Mouse (Mus musculus): ENCODE data around the gene Sh2b3.

The Sh2b3 gene

DNA sequence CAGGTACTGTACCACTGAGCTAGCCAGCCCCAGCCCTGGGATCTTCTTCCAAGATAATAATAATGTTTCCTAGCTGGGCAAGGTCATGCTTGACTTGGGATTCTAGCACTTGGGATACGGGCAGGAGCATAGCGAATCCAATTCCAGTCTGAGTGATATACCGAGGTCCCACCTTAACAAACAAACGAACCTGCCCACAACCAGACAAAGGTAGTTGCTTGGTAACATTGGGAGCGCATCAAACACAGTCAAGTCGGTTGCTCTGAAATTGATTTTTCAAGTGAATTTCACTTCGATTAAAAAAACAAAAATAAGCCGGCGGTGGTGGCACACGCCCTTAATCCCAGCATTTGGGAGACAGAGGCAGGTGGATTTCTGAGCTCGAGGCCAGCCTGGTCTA, 8.9 kb upstream of the Sh2b3 start:
- ATAC-seq (ENCODE audit: insufficient number of reproducible peaks, low FRiP score, low TSS enrichment): no peak

- ATAC-seq (ENCODE audit: insufficient number of reproducible peaks, low FRiP score, low TSS enrichment): no peak
Measured at GRCm38 (mm10) chr5:121845361-121845760, 7.9 kb upstream of the Sh2b3 start.

DNA sequence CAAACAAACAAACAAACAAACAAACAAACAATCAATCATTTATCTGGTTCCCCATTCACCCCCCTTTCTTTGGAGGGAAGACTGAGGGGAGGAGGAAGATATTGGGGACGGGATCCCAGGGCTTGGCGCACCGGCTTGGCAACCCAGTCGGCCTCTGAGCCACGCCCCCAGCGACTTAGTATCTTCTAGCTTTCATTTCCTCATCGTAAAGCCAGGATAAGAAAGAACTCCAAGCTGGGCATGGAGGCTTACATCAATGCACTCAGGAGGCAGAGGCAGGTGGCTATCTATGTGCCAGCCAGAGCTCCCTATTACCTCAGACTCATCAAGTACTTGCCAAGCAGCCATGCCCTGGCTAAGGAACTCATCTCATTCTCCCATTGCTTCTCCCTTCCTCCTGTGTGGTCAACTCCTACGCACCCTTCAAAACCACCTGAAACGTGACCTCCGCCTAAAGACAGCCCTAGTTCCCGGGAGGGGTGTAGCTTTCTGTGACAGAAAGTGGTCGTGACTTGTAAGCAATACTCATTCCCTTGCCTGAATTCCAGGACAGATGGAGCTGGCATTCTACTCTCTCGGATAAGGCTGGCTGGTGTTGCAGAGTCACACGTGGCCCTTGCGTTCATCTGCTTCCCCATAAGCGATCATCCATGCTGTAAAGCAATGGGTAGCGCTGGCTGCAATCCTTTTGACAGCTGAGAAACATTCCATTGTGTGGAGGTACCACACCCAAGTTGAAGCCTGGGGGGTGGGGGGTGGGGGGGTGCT, 5.9 kb upstream of the Sh2b3 start:
- ATAC-seq (ENCODE audit: insufficient number of reproducible peaks, low FRiP score, low TSS enrichment): no peak

DNA sequence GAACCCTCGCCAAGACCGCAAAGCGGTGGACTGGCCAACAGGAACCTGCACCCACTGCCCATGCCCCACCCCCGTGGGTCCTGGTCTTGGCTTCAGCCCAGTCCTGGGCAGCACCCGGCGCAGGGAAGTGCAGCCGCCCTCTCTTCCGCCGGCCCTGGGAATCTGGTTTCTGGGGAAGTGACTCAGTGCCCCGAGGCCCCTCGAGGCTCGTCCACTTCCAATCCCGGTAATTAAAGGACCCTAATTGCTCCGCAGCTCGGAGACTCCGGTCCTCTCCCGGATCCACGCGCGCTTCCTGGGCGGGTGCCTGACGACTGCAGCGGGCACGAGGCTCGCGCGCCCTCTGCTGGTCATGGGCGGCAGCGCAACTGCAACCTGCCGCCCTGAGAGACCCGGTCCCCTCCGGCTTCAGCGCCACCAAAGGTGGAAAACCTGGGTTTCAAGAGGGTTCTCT, 5.2 kb upstream of the Sh2b3 start:
- peak; percentile 33; the same call in 1 of the 2 replicates for ATAC-seq (ENCODE audit: insufficient number of reproducible peaks, low FRiP score, low TSS enrichment)

GRCm38 (mm10) chr5:121841973-121842372, 4.5 kb upstream of the Sh2b3 start:
- ATAC-seq (ENCODE audit: insufficient number of reproducible peaks, low FRiP score, low TSS enrichment): no peak

DNA sequence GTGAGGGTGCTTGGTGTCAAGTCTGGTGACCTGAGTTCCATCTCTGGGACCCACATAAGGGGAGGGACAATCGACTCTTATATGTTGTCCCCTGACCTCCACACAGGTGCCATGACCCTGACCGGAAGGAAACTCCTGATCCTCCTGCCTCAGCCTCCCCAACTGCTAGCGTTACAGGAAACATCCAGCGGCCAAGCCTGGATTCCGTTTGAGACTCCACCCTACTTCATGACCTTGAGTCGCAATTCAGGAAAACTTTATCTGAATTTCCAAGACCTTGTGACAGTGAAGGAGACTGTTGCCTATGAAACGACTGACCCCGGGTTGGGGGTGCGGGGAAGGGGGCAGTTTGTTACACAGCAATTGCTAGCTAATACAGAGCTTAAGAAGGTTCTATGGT, 4.1 kb upstream of the Sh2b3 start:
- ATAC-seq (ENCODE audit: insufficient number of reproducible peaks, low FRiP score, low TSS enrichment): no peak

DNA sequence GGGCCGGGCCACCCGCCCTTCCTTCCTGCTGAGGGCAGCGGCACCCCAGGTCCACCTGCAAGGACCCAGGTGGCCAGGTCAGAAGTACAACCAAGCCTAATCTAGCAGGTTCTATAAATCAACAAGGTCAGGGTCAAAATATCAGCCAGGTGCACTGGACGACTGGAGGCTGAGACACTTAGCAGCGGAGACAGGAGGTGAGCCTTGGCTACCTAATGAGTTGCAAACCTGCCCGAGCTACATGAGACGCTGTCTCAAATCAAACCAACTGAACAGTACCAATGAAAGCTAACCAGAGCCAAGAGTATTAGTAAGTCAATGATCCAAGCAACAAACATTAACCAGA, 1.7 kb upstream of the Sh2b3 start:
- ATAC-seq (ENCODE audit: insufficient number of reproducible peaks, low FRiP score, low TSS enrichment): no peak

GRCm38 (mm10) chr5:121838341-121839127, 1.1 kb upstream of the Sh2b3 start:
- ATAC-seq (ENCODE audit: insufficient number of reproducible peaks, low FRiP score, low TSS enrichment): no peak

DNA sequence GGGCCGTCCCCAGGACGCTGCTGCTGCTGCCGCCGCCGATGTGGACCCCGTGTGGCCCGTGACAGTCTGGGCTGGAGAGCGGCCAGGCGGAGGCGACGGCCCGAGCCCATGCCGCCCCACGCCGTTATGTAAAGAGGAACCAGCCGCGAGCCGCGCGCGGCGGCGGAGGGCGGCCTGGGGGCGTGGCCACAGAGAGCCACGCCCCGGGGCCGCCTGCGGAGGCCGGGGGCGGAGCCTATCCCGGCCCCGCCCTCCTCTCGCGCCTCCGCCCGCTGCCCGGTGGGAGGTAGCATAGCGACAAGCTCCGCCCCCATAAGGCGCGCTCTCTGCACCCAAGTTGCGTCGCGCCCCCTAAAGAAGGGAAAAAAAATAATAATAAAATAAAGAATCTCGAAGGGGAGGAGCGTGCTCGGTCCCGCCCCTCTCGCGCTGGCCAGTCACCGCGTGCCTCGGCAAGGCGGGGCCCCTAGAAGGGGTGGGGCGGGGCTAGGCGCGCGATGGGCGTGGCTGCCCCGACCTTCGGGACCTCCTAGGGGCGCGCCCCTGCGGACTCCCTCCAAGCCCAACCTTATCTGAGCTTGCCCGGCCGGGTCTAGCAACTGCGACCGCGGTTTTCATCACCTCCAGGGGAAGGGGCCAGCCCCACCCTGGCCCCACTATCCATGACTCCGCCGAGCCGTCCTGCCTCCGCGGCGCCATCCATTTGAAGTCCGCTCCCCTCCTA, 592 bp downstream of the Sh2b3 start:
- ATAC-seq (ENCODE audit: insufficient number of reproducible peaks, low FRiP score, low TSS enrichment): peak; percentile 37; the same call in 1 of the 2 replicates

DNA sequence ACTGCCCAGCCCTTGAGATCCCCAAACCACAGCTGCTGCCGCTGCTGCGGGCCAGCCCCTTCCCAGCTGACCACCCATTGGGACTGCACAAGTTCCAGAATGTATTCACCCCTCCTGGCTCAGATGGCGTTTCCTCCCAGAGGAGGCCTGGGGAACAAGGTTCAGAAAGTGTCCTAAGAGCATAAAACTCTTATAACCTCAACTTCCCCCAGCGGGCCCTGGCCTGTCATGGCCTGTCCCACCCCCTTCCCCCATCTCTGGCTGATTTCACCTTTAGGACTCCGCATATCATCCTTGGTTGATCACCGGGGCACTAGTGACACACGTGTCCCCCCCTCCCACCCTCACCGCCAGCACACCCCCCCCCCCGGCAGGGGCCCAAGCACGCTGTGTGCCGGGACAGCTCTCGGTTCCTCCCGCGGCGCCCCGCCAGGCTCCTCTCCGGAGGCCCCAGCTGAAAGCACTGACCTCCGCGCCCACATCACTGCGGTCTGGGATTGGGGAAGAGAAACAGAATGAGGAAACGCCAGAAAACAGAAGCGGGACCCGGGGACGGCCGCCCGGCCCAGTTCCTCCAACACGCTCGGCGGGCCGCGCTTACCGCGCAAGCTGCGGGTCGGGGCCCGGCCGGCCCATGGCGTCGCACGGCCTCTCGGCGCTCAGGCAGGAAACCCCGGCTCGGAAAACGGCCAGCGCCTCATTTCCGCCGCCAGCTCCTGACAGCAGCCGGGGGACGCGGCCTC, 1.3 kb downstream of the Sh2b3 start:
- no peak for ATAC-seq (ENCODE audit: insufficient number of reproducible peaks, low FRiP score, low TSS enrichment)

- no peak for ATAC-seq (ENCODE audit: insufficient number of reproducible peaks, low FRiP score, low TSS enrichment)
Measured at GRCm38 (mm10) chr5:121834991-121835747, 2.3 kb downstream of the Sh2b3 start.

DNA sequence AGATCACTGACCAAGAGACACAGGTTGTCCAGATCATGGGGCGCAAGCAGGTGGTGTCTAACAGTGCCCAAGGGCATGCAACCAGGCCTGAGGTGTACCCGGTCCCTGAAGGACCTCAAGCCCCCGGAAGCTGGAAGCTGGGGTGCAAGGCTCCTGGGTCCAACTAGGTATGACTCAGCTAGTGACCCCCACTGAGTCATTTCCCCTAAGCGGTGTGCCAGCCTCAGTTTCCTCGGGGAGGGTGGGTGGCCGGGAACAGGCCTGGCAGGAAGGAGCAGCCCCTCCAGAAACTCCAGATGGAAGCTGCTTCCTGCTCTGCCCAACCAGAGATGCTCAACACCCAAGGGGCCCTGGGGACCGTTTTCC, 3.2 kb downstream of the Sh2b3 start:
- ATAC-seq (ENCODE audit: insufficient number of reproducible peaks, low FRiP score, low TSS enrichment): no peak

- no peak for ATAC-seq (ENCODE audit: insufficient number of reproducible peaks, low FRiP score, low TSS enrichment)
Measured at GRCm38 (mm10) chr5:121833572-121834240, 3.7 kb downstream of the Sh2b3 start.

- no peak for ATAC-seq (ENCODE audit: insufficient number of reproducible peaks, low FRiP score, low TSS enrichment)
Measured at GRCm38 (mm10) chr5:121833159-121833558, 4.3 kb downstream of the Sh2b3 start.

- ATAC-seq (ENCODE audit: insufficient number of reproducible peaks, low FRiP score, low TSS enrichment): no peak
Measured at GRCm38 (mm10) chr5:121832376-121833155, 4.9 kb downstream of the Sh2b3 start.

GRCm38 (mm10) chr5:121831002-121831601, 6.3 kb downstream of the Sh2b3 start:
- ATAC-seq (ENCODE audit: insufficient number of reproducible peaks, low FRiP score, low TSS enrichment): no peak

GRCm38 (mm10) chr5:121828491-121829432, 8.7 kb downstream of the Sh2b3 start:
- ATAC-seq (ENCODE audit: insufficient number of reproducible peaks, low FRiP score, low TSS enrichment): peak; percentile 32; the same call in 1 of the 2 replicates
